Mouse (Mus musculus) kidney, embryonic 16.5 days (tissue): ENCODE results near the gene Maged2. TPM values are rescaled to one million over a fixed set of nuclear protein-coding genes. Genes with fewer than 3 reads are reported as not detected.
"Not testable (repeated sequence)": the region's sequence is repeated elsewhere in the genome, so short reads cannot be mapped to it uniquely, and the experiment has no call there.

Source experiments
- ATAC-seq: fragments of 200-750 bp; cut with Nextera tagmentation; 2 replicates; pipeline ENCODE4 v1.8.0; 2017; ENCODE audit warnings: moderate TSS enrichment; ENCODE audit not compliant: low FRiP score, low TSS enrichment
- H3K27ac ChIP-seq: fragments of 300-500 bp; sonication (generic); 2 replicates; pipeline ENCODE4 v1.5.1; 2014; ENCODE audit warnings: low read length
- H3K27me3 ChIP-seq: fragments of 300-500 bp; sonication (generic); 2 replicates; pipeline ENCODE4 v1.6.1; 2014; ENCODE audit warnings: low read length, control low read depth, mixed read lengths; ENCODE audit not compliant: insufficient read depth
- H3K36me3 ChIP-seq: fragments of 300-500 bp; sonication (generic); 2 replicates; pipeline ENCODE4 v1.6.1; 2014; ENCODE audit warnings: low read length, control low read depth, mixed read lengths; ENCODE audit not compliant: insufficient read depth
- H3K4me1 ChIP-seq: fragments of 300-500 bp; sonication (generic); 2 replicates; pipeline ENCODE4 v1.6.1; 2014; ENCODE audit warnings: low read length, control low read depth, mixed read lengths; ENCODE audit not compliant: insufficient read depth
- H3K4me2 ChIP-seq: fragments of 300-500 bp; sonication (generic); replicated peaks from 2 replicates; pipeline ENCODE4 v1.6.1; 2014; ENCODE audit warnings: low read depth, low read length
- H3K4me3 ChIP-seq: fragments of 300-500 bp; sonication (generic); 2 replicates; pipeline ENCODE4 v1.5.1; 2014; ENCODE audit warnings: mild to moderate bottlenecking, low read length
- H3K9ac ChIP-seq: fragments of 300-500 bp; sonication (generic); replicated peaks from 2 replicates; pipeline ENCODE4 v1.6.1; 2014; ENCODE audit warnings: low read length
- H3K9me3 ChIP-seq: fragments of 300-500 bp; sonication (generic); 2 replicates; pipeline ENCODE4 v1.6.1; 2016; ENCODE audit warnings: low read length, control low read depth
- WGBS: fragments of 180-500 bp; shearing (Covaris S2); extraction: QIAGEN DNeasy Blood & Tissue Kit; methylation state at CpG from one replicate; pipeline ENCODE4 v1.1.7; 2014; 5-methylcytosine and 5-hydroxymethylcytosine counted together
- polyA plus RNA-seq: library from polyadenylated mRNA; unstranded; fragments of >200 nt; fragmentation: Nextera tagmentation; extraction: Ambion mirVana; gene quantifications from 2 replicates; pipeline ENCODE4 v1.2.1, GENCODE M21; 2015

Maged2 gene
- polyA plus RNA-seq, result 723 and 769 TPM in 2 replicates

DNA sequence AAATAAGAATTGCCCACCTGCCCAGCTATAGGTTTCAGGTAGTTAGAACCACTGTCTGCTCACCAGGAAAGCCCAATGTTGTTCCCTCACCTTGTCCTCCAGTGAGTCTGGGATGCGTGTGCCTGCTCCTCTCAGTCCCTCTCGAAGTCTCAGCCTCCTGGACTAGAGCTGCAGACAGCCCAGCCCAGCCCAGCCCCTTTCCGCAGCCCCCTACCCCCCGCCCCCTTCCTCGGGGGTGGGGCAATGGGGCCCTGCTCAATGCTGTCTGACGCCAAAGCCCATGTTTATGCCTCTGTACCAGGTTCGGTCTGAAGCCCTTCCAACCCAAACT, at the start of gene Maged2:
TSS of gene Maged2 (minus strand) at position 207 of the 331 bp plus-strand sequence.
- H3K27ac ChIP-seq, result peak within 1 kb of the TSS; percentile 89
- WGBS, result 34% methylated on average over 7 of the region's 7 CpGs
- H3K4me3 ChIP-seq, result peak within 1 kb of the TSS; percentile 61
- peaks cover 19% of the 10 kb centered on the region; the same call in 1 of the 2 replicates for H3K36me3 ChIP-seq
- ATAC-seq, result peak; percentile 56
- H3K9ac ChIP-seq, result peak within 1 kb of the TSS; percentile 66
- H3K4me1 ChIP-seq, result peaks cover 4% of the 10 kb centered on the region; the same call in 1 of the 2 replicates
- peak within 1 kb of the TSS; percentile 67 for H3K4me2 ChIP-seq
- H3K9me3 ChIP-seq, result no peaks in the 10 kb centered on the region
- H3K27me3 ChIP-seq, result peaks cover 2% of the 10 kb centered on the region; the same call in 1 of the 2 replicates

- Histone ChIP-seq H3K4me1 (no peaks in the 10 kb centered on the region), H3K4me3 (no peak overlapping the region), H3K9ac (no peak overlapping the region), H3K27me3 (peaks cover 7% of the 10 kb centered on the region; the same call in 1 of the 2 replicates), H3K36me3 (no peaks in the 10 kb centered on the region), H3K27ac (no peak overlapping the region), H3K4me2 (no peak overlapping the region), H3K9me3 (no peaks in the 10 kb centered on the region)
- ATAC-seq, result no peak
- 68% methylated on average over 8 of the region's 8 CpGs for WGBS
These were observed 34.1 kb upstream of the Maged2 start for GRCm38 (mm10) chrX:150848230-150848629.

GRCm38 (mm10) chrX:150845480-150846205, 31.5 kb upstream of the Maged2 start:
- H3K27me3 ChIP-seq, H3K4me1 ChIP-seq, H3K36me3 ChIP-seq, H3K9me3 ChIP-seq, H3K4me3 ChIP-seq, H3K4me2 ChIP-seq, H3K9ac ChIP-seq: not testable (repeated sequence)
- WGBS, result 69% methylated on average over 4 of the region's 10 CpGs
- ATAC-seq, result peak; percentile 98
- peak overlapping the region; percentile 61; the same call in 1 of the 2 replicates for H3K27ac ChIP-seq

- H3K9me3 ChIP-seq, H3K36me3 ChIP-seq, H3K27me3 ChIP-seq, H3K27ac ChIP-seq, H3K4me2 ChIP-seq, H3K9ac ChIP-seq, H3K4me3 ChIP-seq, H3K4me1 ChIP-seq, ATAC-seq: not testable (repeated sequence)
- 92% methylated on average over 2 of the region's 4 CpGs for WGBS
These were observed 29.1 kb upstream of the Maged2 start for GRCm38 (mm10) chrX:150843257-150843656.

DNA sequence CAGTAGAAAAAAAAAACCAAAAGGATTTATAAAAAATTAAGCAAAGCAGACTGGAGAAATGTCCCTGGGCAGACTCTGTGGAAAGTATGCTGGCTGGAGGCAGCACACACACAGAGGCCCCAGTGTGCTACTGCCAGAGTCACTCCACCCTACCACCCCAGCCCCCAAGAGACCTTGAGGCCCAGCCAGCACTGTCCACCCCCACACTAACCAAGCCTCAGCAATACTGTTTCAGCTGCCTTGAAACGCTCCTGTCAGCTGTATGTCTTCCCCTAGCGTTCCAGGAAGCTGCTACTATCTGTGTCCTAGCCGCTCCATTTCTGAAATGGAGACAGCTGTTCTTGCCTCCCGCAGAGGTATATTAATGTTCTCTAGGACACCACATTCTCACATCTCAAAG, 16.2 kb upstream of the Maged2 start:
- Histone ChIP-seq H3K4me1 (no peaks in the 10 kb centered on the region), H3K36me3 (no peaks in the 10 kb centered on the region), H3K9me3 (no peaks in the 10 kb centered on the region), H3K4me3 (no peak overlapping the region), H3K27me3 (peaks cover 18% of the 10 kb centered on the region; the same call in 1 of the 2 replicates), H3K27ac (no peak overlapping the region), H3K4me2 (no peak overlapping the region), H3K9ac (no peak overlapping the region)
- no peak for ATAC-seq
- WGBS, result 73% methylated on average over 4 of the region's 4 CpGs

DNA sequence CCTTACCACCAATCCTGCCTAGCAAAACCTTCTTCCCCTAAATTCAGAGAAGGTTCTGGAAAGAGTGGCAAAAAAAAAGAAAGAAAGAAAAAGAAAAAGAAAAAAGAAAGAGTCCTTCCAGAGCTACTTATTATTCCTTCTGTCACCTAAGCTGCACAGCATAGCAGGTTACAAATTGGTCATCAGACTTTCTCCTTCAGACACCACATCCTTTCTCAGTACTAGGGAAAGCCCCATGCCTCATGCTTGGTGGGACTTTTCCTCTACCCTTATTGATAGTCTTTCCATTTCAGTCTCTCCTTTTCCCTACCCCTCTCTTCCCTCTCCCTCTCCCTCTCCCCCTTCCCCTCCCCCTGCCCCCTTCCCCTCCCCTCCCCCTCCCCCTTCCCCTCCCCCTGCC, 3.1 kb upstream of the Maged2 start:
- no peaks in the 10 kb centered on the region for H3K9me3 ChIP-seq
- no peak overlapping the region for H3K27ac ChIP-seq
- H3K27me3 ChIP-seq, result peaks cover 2% of the 10 kb centered on the region; the same call in 1 of the 2 replicates
- H3K4me3 ChIP-seq, result no peak overlapping the region
- no peak overlapping the region for H3K4me2 ChIP-seq
- no peaks in the 10 kb centered on the region for H3K4me1 ChIP-seq
- no peaks in the 10 kb centered on the region for H3K36me3 ChIP-seq
- no peak overlapping the region for H3K9ac ChIP-seq
- ATAC-seq, result no peak

DNA sequence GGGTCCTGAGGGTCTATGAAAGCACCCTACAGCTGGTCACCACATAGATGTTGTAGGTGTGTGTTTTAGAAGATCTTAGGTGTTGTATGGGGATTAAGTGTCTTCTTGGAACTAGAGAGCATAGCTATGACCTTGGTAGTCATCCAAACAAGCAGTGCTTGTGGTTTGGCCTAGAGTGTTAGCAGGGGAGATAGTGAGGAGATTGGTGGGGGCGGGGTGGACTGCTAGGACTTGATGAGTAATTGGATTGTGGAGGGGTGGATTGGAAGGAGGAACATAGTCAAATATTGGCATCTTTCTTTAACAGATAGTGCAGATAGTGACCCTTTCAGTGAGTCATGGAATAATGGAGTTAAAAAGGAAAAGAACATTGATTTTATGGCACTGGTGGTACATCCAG, 1.5 kb upstream of the Maged2 start:
- Histone ChIP-seq H3K4me3 (no peak overlapping the region), H3K36me3 (peaks cover 12% of the 10 kb centered on the region; the same call in 1 of the 2 replicates), H3K9ac (no peak overlapping the region), H3K27ac (no peak overlapping the region), H3K9me3 (no peaks in the 10 kb centered on the region), H3K27me3 (peaks cover 2% of the 10 kb centered on the region; the same call in 1 of the 2 replicates), H3K4me2 (no peak overlapping the region), H3K4me1 (peaks cover 4% of the 10 kb centered on the region; the same call in 1 of the 2 replicates)
- ATAC-seq, result no peak
- WGBS, result 87% methylated on average over 1 of the region's 1 CpGs

DNA sequence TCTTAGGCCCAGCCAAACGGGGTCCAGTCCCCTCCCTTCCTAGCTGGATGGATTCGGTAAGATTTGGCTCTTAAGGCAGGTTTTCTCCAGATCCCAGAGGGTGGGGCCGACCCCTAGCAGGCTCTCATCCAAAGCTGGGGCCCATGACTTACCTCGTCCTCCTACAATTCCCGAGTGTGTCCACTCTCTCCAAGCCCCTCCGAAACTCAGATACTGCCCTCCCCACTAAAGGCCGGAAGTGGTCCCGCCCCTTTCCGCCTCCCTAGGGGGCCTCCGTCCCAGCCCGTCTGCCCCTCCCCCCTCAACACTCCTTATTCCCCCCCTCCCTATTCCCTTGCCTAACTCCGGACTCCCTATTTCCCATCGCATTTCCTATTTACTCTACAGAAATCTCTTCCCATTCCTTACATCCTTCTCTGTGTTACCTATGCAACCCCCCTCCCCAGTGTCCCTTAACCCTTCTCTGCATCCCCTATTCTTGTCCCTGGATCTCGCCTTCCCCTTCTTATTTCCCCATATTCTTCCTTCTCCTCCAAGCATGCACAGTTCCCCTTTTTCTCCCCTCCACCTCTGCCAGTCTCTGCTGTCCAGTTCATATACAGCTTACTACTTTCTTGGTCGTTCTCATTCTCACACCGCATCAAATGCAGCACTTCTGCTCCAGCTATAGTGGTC, 544 bp downstream of the Maged2 start:
- peak overlapping the region; percentile 66 for H3K9ac ChIP-seq
- H3K27ac ChIP-seq, result peak overlapping the region; percentile 89
- peaks cover 4% of the 10 kb centered on the region; the same call in 1 of the 2 replicates for H3K4me1 ChIP-seq
- H3K9me3 ChIP-seq, result no peaks in the 10 kb centered on the region
- peaks cover 2% of the 10 kb centered on the region; the same call in 1 of the 2 replicates for H3K27me3 ChIP-seq
- H3K4me2 ChIP-seq, result peak overlapping the region; percentile 67
- peak; percentile 69 for ATAC-seq
- peak overlapping the region; percentile 61 for H3K4me3 ChIP-seq
- peaks cover 21% of the 10 kb centered on the region; the same call in 1 of the 2 replicates for H3K36me3 ChIP-seq
- 20% methylated on average over 15 of the region's 16 CpGs for WGBS

DNA sequence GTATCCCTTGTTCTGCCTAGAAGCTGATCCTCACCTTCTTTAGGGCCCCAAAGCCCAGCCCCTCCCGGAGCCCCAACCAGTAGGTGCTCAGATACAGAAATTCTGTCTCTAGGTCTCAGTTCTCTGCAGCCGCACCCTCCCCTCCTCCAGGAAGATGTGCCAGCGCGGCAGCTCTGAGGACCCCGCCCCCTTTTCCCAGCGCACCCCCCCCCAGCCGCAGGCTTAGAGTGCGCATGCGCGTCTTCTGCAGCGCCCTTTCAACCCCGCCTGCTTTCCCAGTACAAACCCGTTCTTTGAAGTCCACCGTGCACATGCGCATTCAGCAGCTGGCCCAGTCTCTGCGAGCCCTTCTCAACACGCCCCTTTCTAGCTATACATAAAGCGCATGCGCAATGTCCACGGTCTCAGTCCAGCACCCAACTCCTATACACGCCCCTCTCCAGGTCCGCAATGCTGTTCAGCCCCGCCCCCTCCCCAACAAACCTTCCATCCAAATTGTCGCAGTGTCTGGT, 1.3 kb downstream of the Maged2 start:
- ATAC-seq, result peak; percentile 96
- H3K4me1 ChIP-seq, result peaks cover 4% of the 10 kb centered on the region; the same call in 1 of the 2 replicates
- peak overlapping the region; percentile 66 for H3K9ac ChIP-seq
- H3K4me3 ChIP-seq, result peak overlapping the region; percentile 61
- H3K27ac ChIP-seq, result peak overlapping the region; percentile 89
- peaks cover 2% of the 10 kb centered on the region; the same call in 1 of the 2 replicates for H3K27me3 ChIP-seq
- peak overlapping the region; percentile 67 for H3K4me2 ChIP-seq
- no peaks in the 10 kb centered on the region for H3K9me3 ChIP-seq
- 27% methylated on average over 21 of the region's 24 CpGs for WGBS
- peaks cover 24% of the 10 kb centered on the region; the same call in 1 of the 2 replicates for H3K36me3 ChIP-seq
